Mouse (Mus musculus) monocyte, adult 5-6 weeks (primary cell): ENCODE measurements around the gene Tmem42. TPM values are rescaled to one million over a fixed set of nuclear protein-coding genes. Genes with fewer than 3 reads are reported as not detected.

Experiments
- ATAC-seq: fragments of 153-309, 156-312 bp; replicated peaks from 2 replicates; pipeline ENCODE4 v1.8.0; 2017; ENCODE audit warnings: mild to moderate bottlenecking; ENCODE audit not compliant: low TSS enrichment, insufficient number of reproducible peaks, severe bottlenecking, poor library complexity, low FRiP score
- total RNA-seq: library from RNA; stranded (forward); fragments of 200-1000, 200-491, 200-594 nt; gene quantifications from 3 replicates; pipeline ENCODE4 v1.2.3, GENCODE M21; 2017

The Tmem42 gene
- 3.2 to 5.0 TPM (median 3.9 TPM) in 3 replicates for total RNA-seq

DNA sequence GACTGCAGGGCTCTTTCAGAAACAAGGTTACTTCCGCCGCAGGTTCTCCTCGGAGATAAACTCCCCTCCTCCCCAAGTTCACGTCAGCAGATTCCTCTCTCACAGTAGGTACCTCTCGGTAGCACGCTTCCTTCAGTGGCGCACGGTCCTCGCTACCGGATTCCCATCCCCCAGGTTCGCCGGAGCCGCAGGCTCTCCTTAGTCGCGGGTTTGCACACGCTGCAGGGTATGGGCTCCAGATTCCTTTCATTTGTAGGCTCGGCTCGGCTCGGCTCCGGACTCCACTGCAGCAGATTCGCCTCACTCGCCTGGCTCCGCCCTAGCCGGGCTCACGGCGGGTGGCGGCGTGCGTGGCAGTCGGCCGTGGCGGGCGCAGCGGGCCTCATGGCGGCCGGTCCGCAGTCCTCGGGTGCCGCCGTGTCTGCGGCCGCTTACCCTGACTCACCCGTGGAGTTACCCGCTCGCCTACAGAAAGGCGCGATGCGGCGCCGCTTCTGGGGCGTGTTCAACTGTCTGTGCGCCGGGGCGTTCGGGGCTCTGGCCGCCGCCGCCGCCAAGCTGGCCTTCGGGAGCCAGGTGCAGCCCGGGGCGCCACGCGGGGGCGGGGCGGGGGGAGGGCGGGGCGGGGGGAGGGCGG lies at the start of gene Tmem42:
Gene Tmem42 (plus strand): TSS at position 332 of the 637 bp plus-strand sequence.
- ATAC-seq, result peak; percentile 64

DNA sequence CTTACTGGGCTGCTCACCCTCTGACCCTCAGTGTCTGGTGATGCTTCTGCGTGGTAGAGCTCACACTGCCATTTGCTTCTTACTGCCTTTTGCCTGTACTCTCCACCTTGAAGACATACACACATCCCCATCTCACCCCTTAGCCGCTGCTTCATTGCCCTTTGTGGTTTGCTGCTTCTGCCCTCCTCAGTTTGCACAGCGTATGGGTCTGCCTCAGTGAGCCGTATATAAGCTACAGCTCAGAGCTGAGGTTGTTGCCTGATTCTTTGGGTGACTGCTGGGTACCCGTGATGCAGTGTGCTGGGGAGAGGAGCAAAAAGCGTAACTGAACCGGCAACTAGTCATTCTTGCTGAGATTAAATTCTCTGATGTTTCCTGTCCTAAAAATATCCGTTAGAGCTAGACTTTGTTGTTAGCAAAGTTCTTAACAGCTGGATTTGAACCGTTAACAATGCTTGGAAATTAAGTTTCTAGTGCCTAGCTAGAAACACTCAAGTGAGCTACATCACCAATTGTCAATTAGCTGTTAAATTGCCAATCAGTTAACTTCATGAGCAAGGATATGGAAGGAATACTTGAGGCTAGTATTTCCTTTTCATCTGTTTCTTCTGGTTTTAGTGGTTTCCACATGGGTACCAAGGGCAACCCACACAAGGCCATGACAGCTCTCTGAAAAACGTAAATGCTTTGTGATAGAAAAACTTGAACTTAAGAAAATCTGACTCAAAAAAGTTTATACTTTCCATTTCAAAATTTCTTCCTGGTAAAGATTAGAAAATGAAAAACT lies 22.5 kb upstream of the Tmem42 start:
- 0 out of 2 replicates have a peak, but pooled peaks have one; percentile 27 for ATAC-seq

DNA sequence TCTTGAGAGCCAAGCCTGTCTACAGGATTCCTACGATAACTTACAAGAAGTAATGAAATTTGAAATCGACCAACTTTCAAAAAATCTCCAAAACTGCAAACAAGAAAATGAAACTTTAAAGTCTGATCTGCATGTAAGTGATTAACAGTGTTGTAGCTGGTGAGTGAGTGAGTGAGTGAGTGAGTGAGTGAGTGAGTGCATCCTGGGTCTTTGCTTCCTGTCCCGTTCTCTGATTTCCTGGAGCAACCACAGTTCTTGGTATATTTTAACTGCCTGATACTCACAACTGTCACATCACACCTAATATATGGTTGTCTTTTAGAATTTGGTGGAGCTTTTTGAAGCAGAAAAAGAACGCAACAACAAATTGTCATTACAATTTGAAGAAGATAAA lies 21.9 kb upstream of the Tmem42 start:
- ATAC-seq, result no peak

DNA sequence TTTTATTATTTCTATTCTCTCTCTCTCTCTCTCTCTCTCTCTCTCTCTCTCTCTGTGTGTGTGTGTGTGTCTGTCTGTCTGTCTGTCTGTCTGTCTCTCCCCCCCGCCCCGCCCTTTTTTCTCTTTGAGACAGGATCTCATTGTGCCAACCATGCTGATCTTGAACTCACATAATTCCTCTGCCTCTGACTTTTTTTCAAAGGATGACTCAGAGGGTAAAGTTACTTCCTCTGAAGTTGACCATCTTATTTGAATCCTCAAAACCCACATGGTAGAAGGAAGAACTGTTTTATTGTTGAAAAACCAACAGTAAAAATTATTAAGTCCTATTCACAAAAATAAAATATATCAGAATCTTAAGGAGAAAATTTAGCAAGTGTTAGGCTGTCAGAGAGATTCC lies 16.4 kb upstream of the Tmem42 start:
- ATAC-seq, result no peak

DNA sequence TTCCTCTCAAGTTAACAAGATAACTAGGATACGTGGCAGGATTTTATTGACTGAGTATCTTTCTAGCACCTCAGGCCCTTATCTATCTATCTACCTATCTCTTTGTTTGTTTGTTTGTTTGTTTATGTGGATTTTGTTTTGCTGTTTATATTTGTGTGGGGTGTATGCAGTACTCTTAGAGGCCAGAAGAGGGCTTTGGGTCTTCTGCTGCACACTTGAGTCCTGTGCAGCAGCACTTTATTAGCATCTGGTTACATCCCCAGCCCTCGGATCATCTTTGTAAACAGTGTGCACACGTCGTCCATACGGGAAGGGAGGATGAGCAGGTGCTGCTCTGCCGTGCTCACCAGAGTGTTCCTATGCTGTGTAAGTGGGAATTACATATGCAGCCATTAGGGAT lies 15.1 kb upstream of the Tmem42 start:
- 0 out of 2 replicates have a peak, but pooled peaks have one; percentile 35 for ATAC-seq

DNA sequence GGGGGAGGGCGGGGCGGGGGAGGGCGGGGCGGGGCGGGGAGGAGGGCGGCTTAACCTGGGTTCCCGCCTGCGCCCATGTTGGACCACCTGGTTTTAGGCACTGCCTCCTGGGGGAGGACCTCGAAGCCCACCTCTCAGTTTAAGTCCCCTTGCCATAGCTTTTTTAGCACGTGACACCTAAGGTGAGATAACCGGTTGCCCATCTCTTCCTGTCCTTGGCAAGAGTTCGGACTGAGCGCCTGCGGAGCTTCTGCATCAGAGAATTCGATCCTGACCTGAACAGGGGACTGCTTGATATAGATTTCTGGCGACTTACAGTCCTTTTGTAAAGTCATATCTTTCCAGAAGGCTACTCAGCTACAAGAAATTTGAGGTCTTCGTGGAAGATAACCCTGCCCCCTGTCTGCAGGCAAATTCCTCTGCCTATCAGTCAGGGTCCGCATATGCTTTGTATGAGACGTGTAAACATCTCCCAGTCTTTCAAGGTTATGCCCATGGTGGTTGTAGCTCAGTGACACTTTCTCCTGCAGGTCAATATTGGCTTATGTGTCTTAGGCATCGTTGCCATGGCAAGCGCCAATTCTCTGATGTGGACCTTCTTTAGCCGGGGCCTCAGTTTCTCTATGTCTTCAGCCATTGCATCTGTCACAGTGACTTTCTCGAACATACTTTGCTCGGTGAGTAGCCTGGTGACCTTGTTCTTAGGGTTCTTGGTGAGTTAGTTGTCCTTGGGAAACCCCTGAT lies 682 bp downstream of the Tmem42 start:
- ATAC-seq, result no peak

DNA sequence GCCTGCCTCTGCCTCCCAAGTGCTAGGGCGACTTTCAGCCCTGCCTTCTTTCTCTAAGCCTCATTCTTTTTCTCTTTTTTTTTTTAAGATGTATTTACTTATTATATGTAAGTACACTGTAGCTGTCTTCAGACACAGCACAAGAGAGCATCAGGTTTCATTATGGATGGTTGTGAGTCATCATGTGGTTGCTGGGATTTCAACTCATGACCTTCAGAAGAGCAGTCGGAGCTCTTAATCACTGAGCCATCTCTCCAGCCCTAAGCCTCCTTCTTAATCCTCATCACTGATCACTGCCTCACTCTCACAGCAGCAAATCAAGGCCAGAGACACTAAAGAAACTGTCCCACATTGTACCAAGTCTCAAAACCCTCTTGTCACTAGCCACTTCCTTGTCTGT lies 3.1 kb downstream of the Tmem42 start:
- no peak for ATAC-seq

DNA sequence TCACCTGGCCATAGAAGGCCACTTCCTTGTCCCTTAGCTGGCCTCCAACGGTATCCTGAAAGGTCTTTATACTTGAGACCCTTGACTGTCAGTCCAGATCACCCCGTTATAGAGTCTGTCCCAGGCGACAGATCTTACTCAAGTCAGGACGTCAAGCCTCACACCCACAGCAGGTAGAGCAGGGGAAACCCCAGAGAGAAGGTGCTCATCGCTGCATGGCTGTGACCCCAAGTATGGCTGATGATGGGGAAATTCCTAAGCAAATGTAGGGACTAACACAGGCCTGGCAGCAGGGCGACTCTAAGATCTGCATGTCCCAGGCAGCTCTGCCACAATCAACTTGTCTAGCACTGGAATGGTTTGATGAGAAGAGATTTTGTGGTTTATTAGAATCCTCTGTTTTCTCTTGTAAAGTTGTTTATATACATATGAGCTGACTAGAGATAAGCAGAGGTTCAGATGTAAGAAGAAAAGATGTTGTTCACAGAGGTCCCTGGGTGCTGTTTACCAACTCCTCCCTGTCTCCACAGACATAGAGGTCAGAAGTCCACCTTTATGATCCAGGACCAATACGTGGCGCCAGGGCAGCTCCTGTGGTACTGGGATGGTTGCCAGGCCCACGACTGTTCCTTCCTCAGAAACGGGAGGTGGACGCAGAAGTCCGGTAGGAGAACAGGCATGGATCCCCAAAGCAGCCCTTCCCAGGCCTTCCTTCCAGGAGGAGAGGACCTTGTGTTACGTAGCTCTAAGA lies 10.5 kb downstream of the Tmem42 start:
- ATAC-seq, result no peak

DNA sequence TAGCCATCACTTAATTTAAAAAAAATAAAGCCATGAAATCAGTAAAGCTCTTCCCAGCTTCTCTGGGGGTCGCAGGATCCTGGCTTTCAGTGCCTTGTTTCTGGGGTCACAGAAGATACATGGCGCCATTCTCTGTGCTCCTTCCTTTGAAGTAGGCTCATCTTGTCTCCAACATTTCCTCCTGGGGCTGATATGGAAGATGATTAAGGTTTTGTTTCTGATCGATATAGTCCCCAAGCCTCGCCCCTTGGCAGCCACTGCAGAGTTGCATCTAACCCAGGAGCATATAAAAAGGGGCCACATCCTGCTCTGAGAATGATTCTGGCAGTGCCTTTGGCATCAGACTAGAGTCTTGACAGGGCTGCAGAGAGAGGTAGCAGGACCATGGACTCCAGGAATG lies 13.3 kb downstream of the Tmem42 start, which contains the start of gene Tgm4:
Gene Tgm4 (plus strand): TSS at position 301 of the 400 bp plus-strand sequence.
- ATAC-seq, result no peak

DNA sequence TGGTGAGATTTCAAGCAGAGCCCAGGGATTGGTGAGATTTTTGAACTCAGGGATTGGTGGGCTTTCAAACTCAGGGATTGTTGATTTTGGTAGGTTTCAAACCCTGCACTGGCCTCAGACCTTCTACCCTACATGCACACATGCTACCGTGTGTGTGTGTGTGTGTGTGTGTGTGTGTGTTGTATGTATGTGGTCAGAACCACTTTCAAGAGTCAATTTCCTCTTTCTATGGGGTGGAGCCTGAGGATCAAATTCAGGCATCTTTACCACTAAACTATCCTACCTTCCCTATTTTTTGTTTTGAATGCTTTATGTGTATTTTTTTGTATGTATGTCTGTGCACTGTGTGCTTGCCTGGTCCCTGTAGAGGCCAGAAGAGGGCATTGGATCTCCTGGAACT lies 26.5 kb downstream of the Tmem42 start:
- peak; percentile 48 for ATAC-seq

DNA sequence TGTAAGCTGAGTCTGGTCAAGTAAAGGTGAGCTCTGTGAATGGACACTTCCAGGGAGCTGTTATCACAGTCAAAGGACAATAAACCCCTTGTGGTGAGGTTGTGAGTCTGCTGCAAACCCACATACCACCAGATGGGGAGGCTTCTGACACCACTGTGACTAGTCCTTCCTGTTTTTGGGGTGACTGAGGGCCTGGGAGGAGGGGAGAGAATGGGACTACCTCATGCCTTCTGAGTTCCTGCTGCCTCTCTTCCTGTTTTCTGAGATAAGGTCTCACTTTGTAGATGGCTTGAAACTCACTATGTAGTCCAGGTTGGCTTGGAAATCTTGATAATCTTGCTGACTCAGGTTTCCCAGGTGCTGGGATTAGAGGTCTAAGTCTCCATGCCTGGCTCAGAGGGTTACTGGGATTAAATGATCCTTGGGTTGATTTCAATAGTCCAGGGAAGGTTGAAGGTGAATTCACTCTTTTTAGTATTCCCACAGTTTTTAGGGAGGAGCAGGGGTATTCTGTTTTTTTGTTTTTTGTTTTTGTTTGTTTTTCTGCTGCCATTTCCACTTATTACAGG lies 37.7 kb downstream of the Tmem42 start:
- peak; percentile 95 for ATAC-seq

DNA sequence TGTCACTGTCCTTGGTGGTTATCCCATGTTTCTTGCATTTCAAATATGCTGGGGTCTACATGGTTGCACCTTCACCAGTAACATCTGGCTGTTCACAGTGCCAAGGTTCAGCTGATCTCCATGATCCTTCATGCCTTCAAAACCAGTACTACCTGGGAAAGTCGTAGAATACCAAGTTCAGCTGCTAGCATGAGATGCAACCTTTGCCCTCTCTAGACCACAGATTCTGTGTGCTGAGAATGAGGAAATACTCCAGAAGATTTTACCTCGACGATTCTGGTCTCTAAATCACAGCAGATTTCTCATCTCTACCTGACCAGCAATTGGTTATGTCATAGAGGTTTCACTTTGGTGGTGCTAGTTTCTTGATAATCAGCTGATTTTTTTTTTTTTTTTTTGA lies 39.0 kb downstream of the Tmem42 start:
- no peak for ATAC-seq

Other genes with a start within 250 kb of the Tmem42 start
- 6.7 to 12.6 TPM (median 7.8 TPM) in 3 replicates for gene Tcaim, start 215.8 kb upstream of the Tmem42 start, total RNA-seq
- gene Gm35549, start 177.3 kb upstream of the Tmem42 start, total RNA-seq, result not detected in 3 replicates
- 75.8 to 125 TPM (median 95.0 TPM) in 3 replicates for gene Zfp445, start 155.3 kb upstream of the Tmem42 start, total RNA-seq
- 3.0 to 13.1 TPM (median 4.2 TPM) in 3 replicates for gene Zkscan7, start 135.6 kb upstream of the Tmem42 start, total RNA-seq
- gene Zfp105, start 98.3 kb upstream of the Tmem42 start, total RNA-seq, result 2.0 to 2.2 TPM (median 2.0 TPM) in 3 replicates
- gene 1110059G10Rik, start 70.3 kb upstream of the Tmem42 start, total RNA-seq, result 31.8 to 48.4 TPM (median 37.1 TPM) in 3 replicates
- gene Kif15, start 70.3 kb upstream of the Tmem42 start, total RNA-seq, result 7.2 to 11.6 TPM (median 8.7 TPM) in 3 replicates
- gene Tgm4, start 13.4 kb downstream of the Tmem42 start, total RNA-seq, result 0.97 to 1.4 TPM in 2 of 3 replicates, not detected in the other
- gene Zdhhc3, start 91.9 kb downstream of the Tmem42 start, total RNA-seq, result 24.3 to 35.1 TPM (median 30.6 TPM) in 3 replicates
- 36.2 to 49.5 TPM (median 42.3 TPM) in 3 replicates for gene Exosc7, start 91.9 kb downstream of the Tmem42 start, total RNA-seq
- gene Clec3b, start 129.6 kb downstream of the Tmem42 start, total RNA-seq, result not detected in 3 replicates
- gene Cdcp1, start 194.7 kb downstream of the Tmem42 start, total RNA-seq, result not detected in 3 replicates
- 0.57 to 1.3 TPM (median 1.2 TPM) in 3 replicates for gene Tmem158, start 239.4 kb downstream of the Tmem42 start, total RNA-seq